Mouse (Mus musculus) G1E (cell line): ENCODE results near the gene Adgrb3.

Source experiments
- CTCF ChIP-seq: IDR thresholded peaks from 2 replicates; pipeline ENCODE4 v1.5.1; 2012; ENCODE audit warnings: low read depth, low read length, inconsistent platforms, mixed read lengths
- GATA2 ChIP-seq: IDR thresholded peaks from 2 replicates; pipeline ENCODE4 v1.6.1; 2012; ENCODE audit warnings: low read depth, low read length, inconsistent platforms, borderline replicate concordance
- POLR2AphosphoS5 ChIP-seq: IDR thresholded peaks from 2 replicates; pipeline ENCODE4 v1.6.1; 2012; ENCODE audit warnings: low read depth, low read length, inconsistent platforms; ENCODE audit not compliant: insufficient replicate concordance
- TAL1 ChIP-seq: conservative IDR thresholded peaks from 2 replicates; pipeline ENCODE4 v1.6.1; 2012; ENCODE audit warnings: low read depth, low read length, inconsistent platforms, mixed read lengths

- TF ChIP-seq CTCF: no peak
- TF ChIP-seq GATA2: no peak
- TF ChIP-seq POLR2AphosphoS5: no peak
- TF ChIP-seq TAL1: no peak
These were observed 285.6 kb downstream of the Adgrb3 start for GRCm38 (mm10) chr1:25543915-25544314.
